Mouse (Mus musculus): ENCODE data around the gene Slc32a1.

Slc32a1 gene
- long read RNA-seq, experiment 1 = 0 reads
- long read RNA-seq, experiment 2 = 0 reads

- intact Hi-C loops (cut with DNase I) = no loop called here
These were observed at the start of gene Slc32a1 for GRCm38 (mm10) chr2:158610488-158611325. TSS of gene Slc32a1 (plus strand) at chr2:158610767.

GRCm38 (mm10) chr2:158560801-158561200 is 49.8 kb upstream of the Slc32a1 start:
- intact Hi-C loops (cut with DNase I) = no loop called here

- intact Hi-C loops (cut with DNase I) = no loop called here
These were observed 49.0 kb upstream of the Slc32a1 start for GRCm38 (mm10) chr2:158561371-158562144.

GRCm38 (mm10) chr2:158570421-158571081 is 40.0 kb upstream of the Slc32a1 start:
- intact Hi-C loops (cut with DNase I) = no loop called here

- intact Hi-C loops (cut with DNase I) = no loop called here
These were observed 30.6 kb upstream of the Slc32a1 start for GRCm38 (mm10) chr2:158579979-158580378.

- intact Hi-C loops (cut with DNase I) = no loop called here
These were observed 25.8 kb upstream of the Slc32a1 start for GRCm38 (mm10) chr2:158584621-158585358.

GRCm38 (mm10) chr2:158588524-158589271 is 21.9 kb upstream of the Slc32a1 start:
- intact Hi-C loops (cut with DNase I) = no loop called here

- intact Hi-C loops (cut with DNase I) = no loop called here
These were observed 20.1 kb upstream of the Slc32a1 start for GRCm38 (mm10) chr2:158590495-158590894.

GRCm38 (mm10) chr2:158591286-158591685 is 19.3 kb upstream of the Slc32a1 start:
- intact Hi-C loops (cut with DNase I) = no loop called here

GRCm38 (mm10) chr2:158593371-158593770 is 17.2 kb upstream of the Slc32a1 start:
- intact Hi-C loops (cut with DNase I) = no loop called here

- intact Hi-C loops (cut with DNase I) = no loop called here
These were observed 15.5 kb upstream of the Slc32a1 start for GRCm38 (mm10) chr2:158595103-158595502.

- intact Hi-C loops (cut with DNase I) = no loop called here
These were observed 15.0 kb upstream of the Slc32a1 start for GRCm38 (mm10) chr2:158595577-158595976.

- intact Hi-C loops (cut with DNase I) = no loop called here
These were observed 13.8 kb upstream of the Slc32a1 start for GRCm38 (mm10) chr2:158596803-158597202.

GRCm38 (mm10) chr2:158600517-158600916 is 10.1 kb upstream of the Slc32a1 start:
- intact Hi-C loops (cut with DNase I) = no loop called here

GRCm38 (mm10) chr2:158601326-158601725 is 9.2 kb upstream of the Slc32a1 start:
- intact Hi-C loops (cut with DNase I) = no loop called here

- intact Hi-C loops (cut with DNase I) = no loop called here
These were observed 7.9 kb upstream of the Slc32a1 start for GRCm38 (mm10) chr2:158602663-158603062.

GRCm38 (mm10) chr2:158606511-158606964 is 4.0 kb upstream of the Slc32a1 start:
- intact Hi-C loops (cut with DNase I) = no loop called here

- intact Hi-C loops (cut with DNase I) = no loop called here
These were observed 886 bp upstream of the Slc32a1 start for GRCm38 (mm10) chr2:158609681-158610080.

- intact Hi-C loops (cut with DNase I) = no loop called here
These were observed 756 bp downstream of the Slc32a1 start for GRCm38 (mm10) chr2:158611326-158611719.

Data from adrenal gland (tissue).